Mouse (Mus musculus): Measurements from ENCODE around the gene Vmac.

Vmac gene

GRCm38 (mm10) chr17:56738221-56738620, 20.4 kb upstream of the Vmac start:
- DNase-seq: no peak

GRCm38 (mm10) chr17:56736534-56736933, 18.7 kb upstream of the Vmac start:
- DNase-seq: peak; percentile 42

- DNase-seq: no peak
These were observed 11.8 kb upstream of the Vmac start for GRCm38 (mm10) chr17:56729656-56730055.

GRCm38 (mm10) chr17:56729151-56729550, 11.3 kb upstream of the Vmac start:
- no peak for DNase-seq

DNA sequence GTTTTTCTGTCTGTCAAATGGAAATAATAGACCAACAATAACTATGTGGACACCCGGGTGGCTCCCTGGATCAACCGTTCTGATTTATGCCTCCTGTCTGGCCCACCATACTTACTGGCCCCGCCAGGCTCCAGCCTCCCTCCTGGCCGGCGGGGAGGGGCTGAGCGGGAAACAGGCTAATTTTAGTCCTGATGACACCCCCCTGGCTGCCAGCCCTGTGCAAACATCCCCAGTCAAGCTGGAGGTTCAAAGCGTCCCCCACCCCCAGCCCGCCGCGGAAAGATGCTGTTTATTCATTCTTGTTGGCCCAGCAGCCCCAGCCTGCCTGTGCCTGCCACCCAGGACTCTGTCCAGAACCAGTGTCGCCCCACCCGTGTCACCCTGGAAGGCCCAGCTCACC, 10.3 kb upstream of the Vmac start:
- no peak for DNase-seq

GRCm38 (mm10) chr17:56727659-56728058, 9.8 kb upstream of the Vmac start:
- no peak for DNase-seq

DNA sequence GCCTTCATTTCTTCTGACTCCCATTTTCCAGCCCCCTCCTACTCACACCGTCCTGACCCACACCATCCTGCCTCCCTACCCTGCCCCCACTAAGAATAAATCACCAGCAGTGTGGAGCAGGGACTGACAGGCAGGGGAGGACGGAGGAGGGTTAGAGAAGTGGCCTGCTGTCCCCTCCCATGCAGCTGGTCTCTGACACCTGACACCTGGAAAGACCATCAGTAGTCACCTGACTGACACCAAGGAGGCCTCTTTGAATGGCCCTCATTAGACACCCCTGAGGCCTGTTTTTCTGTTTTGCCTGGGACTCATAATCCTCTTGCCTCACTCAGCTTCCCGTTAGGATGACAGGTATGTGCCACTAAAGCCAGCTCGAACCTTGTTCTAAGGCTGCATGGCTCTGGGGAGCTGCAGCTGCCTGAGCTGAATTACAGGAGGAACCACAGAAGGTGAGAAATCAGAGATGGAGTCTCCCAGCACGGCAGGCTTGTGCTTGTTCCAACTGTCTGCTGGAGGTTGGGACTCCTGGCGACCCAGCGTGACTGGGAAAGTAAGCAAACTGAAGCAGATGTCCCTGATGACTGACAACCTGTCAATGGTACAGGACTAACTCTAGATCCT, 9.3 kb upstream of the Vmac start:
- DNase-seq: no peak

- no peak for DNase-seq
These were observed 5.8 kb upstream of the Vmac start for GRCm38 (mm10) chr17:56723419-56724161.

GRCm38 (mm10) chr17:56722441-56722840, 4.6 kb upstream of the Vmac start:
- no peak for DNase-seq

DNA sequence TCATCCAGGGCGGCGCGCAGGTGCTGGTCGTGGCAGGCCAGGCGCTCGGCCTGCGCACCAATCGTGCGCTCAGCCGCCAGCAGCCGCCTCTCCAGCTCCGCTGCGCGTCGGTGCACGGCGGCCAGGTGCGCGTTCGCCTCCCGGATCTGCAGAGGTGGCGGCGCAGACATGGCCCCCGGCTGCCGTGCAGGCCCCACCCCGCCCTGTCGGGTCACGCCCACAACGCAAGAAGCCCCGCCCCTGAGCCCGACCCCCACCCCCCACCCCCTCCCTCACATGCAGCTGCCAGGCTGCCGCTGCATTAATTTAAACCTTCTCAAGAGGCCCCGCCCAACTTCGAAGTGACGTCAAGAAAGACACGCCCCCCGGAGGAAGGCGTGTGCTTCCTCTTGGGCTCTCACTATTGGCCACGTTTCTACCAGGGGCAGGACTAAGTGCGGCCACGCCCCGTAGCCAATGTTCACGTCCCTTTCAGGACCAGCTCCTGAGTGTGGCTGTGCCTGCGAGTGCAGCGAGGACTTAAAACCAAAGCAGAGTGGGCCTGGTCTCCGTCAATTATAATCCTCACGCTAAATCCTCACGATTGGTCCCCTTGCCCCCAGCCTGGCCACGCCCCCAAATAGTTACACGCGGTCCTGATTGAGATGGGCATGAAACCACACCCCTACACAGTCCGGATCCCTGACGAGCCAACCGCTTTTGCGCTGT, 1.0 kb downstream of the Vmac start:
- DNase-seq: peak; percentile 98

- no peak for DNase-seq
These were observed 1.7 kb downstream of the Vmac start for GRCm38 (mm10) chr17:56715914-56716654.

DNA sequence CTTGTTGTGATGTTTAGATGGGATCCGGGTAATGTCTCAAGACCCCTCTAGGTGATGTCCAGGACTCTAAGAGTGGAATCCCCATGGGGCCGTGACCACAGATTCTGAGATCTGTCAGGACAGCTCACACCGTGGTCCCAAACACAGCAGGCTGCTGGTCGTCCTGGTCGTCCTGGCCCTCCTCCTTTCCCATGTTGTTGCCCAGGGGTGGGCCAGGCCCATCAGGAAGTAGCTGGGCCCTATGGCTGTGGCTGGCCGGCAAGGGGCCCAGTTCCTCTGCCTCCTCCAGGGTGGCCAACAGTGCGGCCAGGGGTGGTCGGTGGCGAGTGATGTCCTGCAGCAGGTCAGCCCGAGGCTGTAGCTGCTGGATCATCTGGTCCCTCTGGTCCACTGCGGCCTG, 2.5 kb downstream of the Vmac start:
- no peak for DNase-seq

GRCm38 (mm10) chr17:56709708-56710107, 8.1 kb downstream of the Vmac start:
- no peak for DNase-seq

- DNase-seq: no peak
These were observed 9.1 kb downstream of the Vmac start for GRCm38 (mm10) chr17:56708692-56709091.

GRCm38 (mm10) chr17:56706515-56706914, 11.3 kb downstream of the Vmac start:
- no peak for DNase-seq

- DNase-seq: no peak
These were observed 14.8 kb downstream of the Vmac start for GRCm38 (mm10) chr17:56703038-56703437.

DNA sequence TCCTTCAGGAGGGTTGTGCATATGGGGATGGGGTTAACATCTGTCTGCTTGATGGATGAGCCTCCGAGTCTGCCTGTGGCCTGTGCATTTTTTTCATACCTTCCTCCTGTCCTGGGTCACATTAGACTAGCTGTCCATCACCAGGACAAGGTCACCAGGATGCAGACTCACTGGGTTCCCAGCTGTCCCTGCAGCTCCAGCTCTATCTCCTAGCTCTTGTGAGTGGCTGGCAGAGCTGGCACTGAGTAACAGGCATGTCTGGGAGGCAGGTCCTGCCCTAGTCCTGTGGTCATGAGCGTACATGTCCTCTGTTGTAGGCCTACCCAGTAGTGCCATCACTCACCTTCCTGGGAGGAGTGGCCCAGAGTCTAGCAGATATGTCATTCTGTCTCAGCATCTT, 17.4 kb downstream of the Vmac start:
- DNase-seq: no peak

- DNase-seq: no peak
These were observed 23.9 kb downstream of the Vmac start for GRCm38 (mm10) chr17:56693851-56694310.

DNA sequence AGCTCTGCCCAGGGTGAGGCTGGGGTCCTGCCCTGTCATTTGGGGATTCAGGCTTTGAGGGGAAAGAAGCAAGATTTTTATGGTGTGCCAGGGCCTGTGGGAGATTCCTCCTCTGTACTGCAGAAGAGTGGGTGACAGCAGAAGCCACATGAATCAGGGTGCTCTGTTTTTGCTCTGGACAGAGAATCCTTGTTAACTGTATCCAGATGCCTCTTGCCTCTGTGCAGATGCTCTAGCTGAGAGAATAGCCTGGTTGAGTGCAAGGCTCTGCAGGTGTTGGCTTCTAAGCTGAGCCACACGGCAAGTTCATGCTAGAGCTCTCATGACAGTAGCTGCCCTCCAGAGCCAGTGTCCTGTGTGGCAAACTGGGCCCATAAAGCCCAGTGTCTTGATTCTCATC, 24.4 kb downstream of the Vmac start:
- no peak for DNase-seq

GRCm38 (mm10) chr17:56688689-56689088, 29.1 kb downstream of the Vmac start:
- DNase-seq: no peak

- no peak for DNase-seq
These were observed 29.8 kb downstream of the Vmac start for GRCm38 (mm10) chr17:56688045-56688444.

DNA sequence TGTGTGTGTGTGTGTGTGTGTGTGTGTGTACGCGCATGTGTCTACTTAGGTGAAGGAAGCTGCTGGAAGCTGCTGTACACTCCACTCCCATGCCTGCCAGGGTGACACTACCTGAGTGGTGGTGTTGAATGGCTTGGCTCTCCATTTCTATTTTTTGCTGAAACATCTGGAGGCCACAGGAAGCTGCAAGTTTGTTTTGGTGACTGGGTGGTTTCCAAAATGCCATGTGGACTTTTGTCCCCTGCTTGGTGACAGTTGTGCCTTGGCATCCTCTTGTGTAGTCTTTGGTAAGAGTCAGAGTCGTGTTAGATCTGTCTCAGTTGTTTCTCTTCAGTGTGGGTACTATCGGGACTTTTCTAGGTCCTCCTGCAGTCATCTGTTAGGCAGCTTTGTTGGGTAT, 31.0 kb downstream of the Vmac start:
- DNase-seq: no peak

DNA sequence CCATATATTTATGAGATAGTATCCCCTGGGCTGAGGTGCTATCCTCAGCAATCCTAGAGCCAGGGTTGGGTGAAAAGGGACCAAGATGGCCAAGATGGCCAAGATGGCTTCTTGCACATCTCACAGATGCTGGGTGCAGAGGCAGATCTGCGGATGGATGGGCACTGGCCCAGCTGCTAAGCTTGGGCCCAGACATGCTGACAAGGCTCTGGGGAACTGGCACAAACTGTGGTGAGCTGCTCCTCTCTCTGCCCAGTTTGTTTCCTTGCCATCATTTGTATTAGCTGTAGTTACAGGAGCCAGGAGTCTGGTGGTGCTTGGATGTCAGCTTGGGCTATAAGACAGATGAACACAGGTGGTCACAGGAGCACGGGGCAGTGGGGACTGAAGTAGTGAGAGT, 33.2 kb downstream of the Vmac start:
- DNase-seq: no peak

Data from thymus, postnatal 14 days (tissue).